Mouse (Mus musculus): ENCODE data around the gene Mllt6.
"Not testable (repeated sequence)": the region's sequence is repeated elsewhere in the genome, so short reads cannot be mapped to it uniquely, and the experiment has no call there.

Gene Mllt6

DNA sequence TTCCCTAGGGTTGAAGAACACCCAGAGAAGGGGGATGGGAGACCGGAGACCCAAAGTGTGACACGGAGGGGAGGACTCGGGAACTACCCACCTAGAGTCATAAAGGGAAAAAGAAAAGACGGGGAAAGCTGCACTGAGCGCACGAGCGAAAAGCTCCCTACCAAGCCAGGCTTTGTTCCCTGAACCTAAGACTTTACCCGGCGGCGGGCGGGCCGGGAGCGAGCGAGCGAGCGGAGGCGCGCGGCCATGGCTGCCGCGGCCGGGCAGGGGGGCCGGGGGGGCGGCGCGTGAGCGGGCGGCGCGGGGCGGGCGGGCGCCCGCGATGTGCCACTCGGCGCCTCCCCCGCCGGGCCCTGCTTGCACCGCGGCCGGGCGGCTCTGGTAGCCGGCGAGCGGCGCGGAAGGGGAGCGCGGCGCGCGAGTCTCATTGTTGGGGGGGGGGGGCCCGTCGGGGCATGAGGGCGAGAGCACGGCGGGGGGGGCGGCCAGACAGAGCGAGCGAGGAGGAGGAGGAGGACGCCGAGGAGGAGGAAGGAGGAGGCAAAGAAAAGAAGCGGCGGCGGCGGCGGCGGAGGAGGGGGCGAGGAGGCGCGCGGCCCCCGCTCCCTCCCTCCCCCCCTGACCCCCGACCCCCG, at the start of gene Mllt6:
TSS of gene Mllt6 (plus strand) at position 522 of the 635 bp plus-strand sequence.
- DNase-seq (ENCODE audit: low read depth, low spot score): no peak

DNA sequence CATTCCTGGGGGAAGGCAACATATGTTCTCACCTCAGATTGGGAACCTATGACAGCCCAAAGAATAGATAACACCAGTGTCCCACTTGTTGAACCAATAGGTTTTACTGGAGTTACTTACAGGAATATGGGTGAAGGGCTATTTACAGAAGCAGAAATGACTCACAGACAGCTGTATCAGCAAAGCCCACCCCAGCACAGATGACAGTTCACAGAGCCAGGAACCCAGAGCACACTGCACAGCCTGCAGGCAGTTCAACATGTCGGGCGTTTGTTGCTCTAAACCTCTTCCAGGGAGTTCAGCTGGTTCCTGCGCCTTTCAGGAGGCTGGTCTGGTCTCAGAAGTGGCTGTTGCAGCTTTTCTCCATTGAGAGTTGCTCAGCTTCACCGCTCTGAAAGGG, 47.9 kb upstream of the Mllt6 start:
- DNase-seq (ENCODE audit: low read depth, low spot score): no peak

DNA sequence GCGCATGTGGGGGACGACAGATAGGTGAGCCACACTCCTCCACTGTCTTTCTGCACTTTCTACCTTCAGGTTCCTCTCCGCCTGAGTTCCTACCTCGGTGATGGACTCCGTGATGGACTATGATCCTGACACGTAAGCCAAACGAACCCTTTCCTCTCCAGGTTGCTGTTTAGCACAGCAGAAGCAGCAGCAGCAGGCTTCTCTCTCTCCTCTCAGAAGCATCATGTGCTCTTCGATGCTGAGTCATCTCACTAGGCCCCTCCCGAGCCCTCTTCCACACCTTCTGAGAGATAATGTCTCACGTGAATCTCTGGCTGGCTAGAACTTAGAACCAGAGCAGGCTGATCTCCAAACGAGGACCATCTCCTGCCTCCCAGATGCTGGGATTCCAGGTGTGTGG, 44.8 kb upstream of the Mllt6 start:
- no peak for DNase-seq (ENCODE audit: low read depth, low spot score)

DNA sequence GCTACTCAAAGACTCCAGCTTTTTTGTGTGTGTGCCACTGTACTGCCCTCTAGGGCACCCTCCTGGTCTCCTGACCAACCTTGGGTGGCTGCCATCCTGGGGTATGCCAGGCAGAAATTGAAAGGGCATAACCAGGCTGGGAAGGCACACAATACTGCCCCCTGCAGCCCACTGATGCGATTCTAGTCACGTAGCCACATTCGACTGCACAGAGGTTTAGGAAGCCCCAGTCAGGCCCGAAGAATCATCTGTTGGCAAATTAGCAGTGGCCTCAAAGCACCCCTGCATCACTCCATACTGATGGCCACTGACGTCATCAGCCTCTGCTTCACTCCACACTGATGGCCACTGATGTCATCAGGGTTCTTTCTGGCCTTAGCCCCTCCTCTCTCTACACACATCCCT, 43.8 kb upstream of the Mllt6 start:
- DNase-seq (ENCODE audit: low read depth, low spot score): no peak

DNA sequence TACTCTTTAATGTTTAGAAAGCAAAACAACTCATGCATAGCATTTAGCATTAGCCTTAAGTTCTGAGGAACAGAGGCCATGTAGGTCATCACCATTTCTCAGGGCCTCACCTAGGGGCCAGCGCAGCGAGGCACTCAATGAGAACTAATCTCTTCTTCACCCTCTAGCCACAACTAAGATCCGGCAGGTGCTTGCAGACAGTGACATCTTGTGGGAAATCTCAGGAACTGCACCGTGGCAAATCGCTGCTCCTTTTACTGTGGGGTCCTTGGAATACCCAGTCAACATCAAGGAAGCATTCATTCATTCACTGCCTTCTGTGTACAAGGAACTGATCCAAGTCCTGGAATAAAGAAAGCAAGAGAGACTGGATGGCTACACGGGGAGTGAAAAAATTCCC, 40.8 kb upstream of the Mllt6 start:
- DNase-seq (ENCODE audit: low read depth, low spot score): no peak

DNA sequence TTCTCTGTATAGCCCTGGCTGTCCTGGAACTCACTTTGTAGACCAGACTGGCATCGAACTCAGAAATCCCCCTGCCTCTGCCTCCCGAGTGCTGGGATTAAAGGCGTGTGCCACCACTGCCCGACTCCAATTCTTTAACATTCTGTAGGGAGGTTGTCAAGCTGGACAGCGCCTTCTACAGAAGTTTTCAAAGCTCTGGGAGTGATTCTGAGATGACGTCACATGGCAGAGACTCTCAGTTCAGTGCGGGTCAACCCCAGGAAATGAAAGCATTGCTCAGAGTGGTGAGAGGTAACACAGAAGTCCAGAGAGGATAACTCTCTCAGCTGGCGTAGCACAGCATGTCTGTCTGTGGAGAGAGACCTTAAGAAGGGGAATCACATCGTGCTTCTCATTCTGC, 40.0 kb upstream of the Mllt6 start:
- no peak for DNase-seq (ENCODE audit: low read depth, low spot score)

DNA sequence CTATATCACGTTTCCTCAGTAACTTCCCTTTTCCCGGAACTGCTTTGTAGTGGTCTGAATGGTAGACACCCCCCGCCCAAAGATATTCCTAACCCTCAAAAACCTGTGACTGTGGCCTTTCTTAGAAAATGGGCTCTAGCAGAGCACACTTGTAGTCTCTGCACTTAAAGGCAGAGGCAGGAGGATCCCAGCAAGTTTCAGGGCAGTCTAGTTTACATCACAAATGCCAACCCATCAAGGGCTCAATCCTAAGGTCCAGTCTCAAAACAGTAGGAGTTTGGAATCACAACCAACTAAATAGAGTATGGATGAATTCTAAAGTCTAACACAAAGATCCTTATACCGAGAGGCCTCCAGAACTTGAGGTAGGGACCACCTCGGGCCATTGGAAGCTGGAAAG, 37.7 kb upstream of the Mllt6 start:
- no peak for DNase-seq (ENCODE audit: low read depth, low spot score)

DNA sequence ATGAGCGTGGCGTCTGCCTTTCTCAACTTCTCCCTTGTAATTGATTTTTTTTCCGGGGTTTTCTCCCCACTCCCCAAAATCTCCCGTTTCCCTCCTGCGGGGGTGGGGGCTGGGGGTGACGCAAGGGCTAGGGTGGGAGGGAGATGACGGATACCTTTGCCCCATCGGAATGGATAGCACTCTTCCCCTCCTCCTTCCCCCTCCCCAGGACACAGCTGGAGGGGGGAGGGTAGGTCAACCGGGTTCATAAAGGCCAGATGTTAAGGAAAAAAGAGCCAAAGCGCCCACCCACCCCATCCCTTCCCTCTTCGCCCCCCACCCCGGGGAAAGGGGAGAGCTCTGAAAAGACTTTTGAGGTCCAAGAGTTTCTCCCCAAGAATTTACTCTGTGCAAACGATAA, 36.8 kb upstream of the Mllt6 start:
- no peak for DNase-seq (ENCODE audit: low read depth, low spot score)

DNA sequence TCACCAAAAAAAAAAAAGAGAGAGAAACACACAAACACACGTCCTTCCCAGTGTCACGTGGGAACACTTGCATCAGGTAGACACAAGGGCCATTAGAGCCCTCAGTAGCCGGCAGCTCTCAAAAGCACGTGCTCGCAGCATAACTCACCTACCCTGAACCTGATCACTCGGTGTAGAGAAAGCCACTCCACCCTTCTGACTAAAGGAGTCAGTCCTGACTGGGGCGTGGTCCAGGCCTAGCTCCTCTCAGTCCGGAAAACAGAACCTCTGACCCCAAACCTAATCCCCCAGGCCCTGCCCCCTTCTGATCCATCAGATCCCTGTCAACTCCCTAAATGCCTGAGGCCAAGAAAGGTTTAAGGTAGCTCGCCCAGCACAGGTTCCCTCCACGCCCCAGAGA, 36.4 kb upstream of the Mllt6 start:
- no peak for DNase-seq (ENCODE audit: low read depth, low spot score)

DNA sequence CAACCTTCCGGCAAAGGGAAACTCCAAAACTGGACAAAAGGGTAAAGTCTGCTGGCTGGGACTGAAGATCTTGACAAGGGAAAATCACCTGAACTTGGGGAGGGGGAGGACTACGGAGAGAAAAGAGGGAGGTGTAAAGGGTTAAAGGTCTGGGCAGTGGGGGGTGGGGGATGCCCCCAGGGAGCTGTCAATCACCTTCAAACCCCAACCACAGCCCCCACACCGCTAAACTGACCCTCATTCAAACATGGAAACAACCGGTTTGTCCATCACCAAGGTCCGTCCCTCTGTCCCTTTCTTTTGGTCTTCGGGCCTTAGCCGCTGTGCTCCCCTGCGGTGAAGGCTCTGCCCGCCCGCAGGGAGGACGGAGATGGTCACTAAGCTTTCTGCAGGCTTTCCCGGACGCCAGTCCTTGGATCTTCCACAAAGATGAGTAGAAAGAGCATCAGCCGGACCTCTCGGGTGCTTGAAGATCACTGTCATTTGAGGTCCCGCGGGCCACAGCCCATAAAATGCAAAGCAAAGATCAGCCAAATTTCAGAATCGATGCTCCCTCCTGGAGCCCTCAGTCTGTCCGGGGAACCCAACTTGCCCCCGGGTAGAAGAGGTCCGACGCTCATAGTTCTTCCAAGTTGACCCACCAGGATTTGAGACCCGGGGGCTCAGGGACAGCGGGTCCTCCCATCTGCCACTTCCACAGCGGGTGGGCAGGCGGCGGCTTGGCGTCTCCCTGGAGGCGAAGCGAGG, 35.5 kb upstream of the Mllt6 start:
- DNase-seq (ENCODE audit: low read depth, low spot score): no peak

DNA sequence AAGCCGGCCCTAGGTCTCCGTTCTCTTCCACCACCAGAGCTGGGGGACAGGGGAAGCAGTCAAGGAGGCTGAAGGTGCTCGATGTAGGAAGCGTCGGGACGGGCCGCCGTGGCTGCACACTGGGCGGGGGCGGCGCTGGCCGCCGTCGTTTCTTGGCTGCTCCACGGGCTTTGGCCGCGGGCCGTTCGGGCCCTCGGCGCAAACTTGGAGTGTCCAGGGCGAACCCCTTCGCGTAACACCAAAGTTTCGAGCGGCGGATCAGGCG, 35.0 kb upstream of the Mllt6 start:
- no peak for DNase-seq (ENCODE audit: low read depth, low spot score)

DNA sequence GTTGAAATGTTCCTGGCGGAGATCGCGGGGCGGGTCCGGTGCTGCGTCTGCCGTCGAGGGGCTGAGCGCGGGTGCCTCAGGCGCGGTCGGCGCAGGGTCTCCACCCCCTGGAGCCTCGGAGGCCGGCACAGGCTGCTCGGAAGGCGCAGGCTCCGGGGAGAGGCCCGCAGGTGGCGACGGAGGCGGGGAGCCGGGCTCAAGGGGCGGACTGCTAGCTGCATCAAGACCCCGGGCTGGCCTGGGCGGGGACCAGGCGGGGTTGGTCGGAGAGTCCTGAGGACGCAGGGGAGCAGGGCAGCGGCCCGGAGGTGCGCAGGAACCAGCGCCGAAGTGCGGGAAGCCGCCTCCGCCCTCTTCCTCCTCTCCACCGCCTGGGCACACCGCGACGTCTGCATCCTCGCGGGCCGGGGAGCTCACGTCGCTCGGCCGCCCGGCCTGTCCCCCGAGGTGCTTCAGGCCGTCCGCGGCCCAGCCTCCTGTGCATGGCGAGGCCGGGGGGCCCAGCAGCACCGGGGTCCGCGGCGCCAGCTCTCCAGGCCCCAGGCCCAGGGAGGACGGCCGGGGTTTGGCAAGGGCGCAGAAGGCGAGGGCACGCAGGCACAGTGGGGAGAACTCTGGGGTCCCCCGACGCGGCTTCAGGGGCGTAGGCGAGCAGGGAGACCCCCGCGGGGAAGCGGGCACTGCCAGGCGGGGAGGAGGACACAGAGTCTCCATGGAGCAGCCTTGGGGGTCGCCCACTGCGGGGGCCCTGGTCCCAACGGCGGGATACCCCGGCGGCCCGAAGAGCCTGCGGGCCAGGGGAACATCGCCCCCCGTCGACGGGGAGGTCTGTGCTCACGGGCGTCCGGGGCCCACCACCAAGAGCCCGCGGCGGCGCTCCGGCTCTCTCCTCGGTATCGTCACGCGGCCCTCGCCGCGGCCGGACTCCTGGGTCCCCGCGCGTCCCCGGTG, 34.4 kb upstream of the Mllt6 start:
- no peak for DNase-seq (ENCODE audit: low read depth, low spot score)

DNA sequence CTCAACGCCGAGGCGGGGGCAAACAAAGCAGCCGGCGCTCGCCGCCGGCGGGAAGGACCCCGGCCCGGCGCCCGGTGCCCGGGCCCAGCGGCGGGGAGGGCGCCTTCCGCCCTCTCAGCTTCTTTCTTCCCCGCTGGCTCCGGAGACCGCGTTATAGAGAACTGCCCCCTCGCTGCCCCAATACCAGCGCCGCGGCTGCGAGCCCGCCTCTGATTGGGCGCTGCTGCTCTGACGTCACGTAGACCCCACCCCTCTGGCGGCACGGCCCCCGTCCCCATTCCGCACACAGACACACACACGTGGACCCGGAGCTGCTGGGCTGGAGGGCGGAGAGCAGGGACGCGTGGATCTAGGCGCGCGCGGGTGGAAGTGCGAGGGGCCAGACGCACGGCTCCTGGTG, 33.6 kb upstream of the Mllt6 start, which contains the start of gene Epop:
TSS of gene Epop (minus strand) at position 127 of the 400 bp plus-strand sequence.
- no peak for DNase-seq (ENCODE audit: low read depth, low spot score)

DNA sequence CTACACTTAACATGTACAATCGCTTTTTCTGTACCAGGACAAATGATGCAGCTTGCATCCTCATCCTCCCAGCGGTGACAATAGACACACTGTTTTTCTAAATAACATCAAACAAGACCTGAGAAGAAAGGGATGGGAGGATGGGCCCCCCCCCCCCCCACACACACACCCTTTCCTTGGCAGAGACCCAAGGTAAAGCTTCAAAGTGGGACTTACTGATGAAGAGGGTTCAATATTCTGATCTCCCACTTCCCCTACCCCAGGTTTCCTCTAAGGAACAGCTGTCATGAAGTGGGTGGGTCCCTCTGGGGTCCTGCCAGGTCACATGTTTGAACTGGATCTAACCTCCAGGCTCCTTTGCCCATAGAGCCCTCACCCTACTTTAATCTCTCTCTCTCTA, 32.2 kb upstream of the Mllt6 start:
- DNase-seq (ENCODE audit: low read depth, low spot score): no peak

DNA sequence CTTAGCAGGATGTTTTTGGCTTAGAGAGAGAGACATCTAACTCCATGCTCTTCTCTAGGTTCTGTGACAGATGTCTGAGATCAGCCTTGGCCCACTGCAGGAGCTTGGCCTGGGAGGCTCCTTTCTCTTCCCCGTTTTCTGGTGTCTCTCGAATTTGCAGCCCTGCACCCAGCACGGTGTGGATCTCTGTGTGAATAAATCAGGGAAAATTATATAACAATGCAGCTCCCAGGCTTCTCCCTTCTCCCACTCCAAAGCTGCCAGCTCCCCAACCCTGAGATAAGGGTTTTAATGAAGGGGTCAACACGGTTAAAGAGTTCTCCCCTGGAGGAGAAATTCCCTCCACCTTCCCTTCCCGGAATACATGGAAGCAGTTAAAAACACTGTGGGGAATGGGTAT, 31.7 kb upstream of the Mllt6 start:
- no peak for DNase-seq (ENCODE audit: low read depth, low spot score)

DNA sequence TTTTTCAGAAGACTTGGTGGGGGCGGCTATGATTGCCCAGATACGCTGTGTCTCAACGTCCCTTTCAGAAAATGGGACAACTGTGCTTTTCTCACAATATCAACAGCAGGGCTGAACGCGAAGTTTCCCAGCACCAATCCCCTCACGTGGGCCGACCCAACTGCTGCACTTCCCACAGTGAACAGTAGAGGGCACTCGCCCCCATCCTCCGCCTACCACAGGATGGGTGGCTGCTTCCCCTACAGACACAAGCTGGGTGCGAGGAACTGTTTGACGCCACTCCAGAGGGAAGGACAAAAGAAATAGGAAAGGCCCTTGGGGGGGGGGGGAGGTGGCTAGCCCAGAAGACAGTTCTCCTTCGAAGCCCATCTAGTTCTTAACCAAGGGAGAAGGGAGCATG, 31.3 kb upstream of the Mllt6 start:
- DNase-seq (ENCODE audit: low read depth, low spot score): peak; percentile 29

DNA sequence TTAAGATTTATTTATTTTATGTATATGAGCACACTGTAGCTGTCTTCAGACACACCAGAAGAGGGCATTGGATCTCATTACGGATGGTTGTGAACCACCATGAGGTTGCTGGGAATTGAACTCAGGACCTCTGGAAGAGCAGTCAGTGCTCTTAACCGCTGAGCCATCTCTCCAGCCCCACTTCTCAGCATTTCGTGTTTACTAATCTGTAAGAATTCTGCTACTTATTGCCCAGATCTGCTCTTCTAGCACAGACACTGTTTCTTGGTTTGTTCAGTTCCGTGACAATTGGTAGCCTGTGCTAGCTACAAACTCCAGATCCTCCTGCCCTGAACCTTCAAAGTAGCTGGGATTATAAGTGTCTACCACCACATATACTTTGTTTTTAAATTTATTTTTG, 30.8 kb upstream of the Mllt6 start:
- not testable (repeated sequence) for DNase-seq (ENCODE audit: low read depth, low spot score)

DNA sequence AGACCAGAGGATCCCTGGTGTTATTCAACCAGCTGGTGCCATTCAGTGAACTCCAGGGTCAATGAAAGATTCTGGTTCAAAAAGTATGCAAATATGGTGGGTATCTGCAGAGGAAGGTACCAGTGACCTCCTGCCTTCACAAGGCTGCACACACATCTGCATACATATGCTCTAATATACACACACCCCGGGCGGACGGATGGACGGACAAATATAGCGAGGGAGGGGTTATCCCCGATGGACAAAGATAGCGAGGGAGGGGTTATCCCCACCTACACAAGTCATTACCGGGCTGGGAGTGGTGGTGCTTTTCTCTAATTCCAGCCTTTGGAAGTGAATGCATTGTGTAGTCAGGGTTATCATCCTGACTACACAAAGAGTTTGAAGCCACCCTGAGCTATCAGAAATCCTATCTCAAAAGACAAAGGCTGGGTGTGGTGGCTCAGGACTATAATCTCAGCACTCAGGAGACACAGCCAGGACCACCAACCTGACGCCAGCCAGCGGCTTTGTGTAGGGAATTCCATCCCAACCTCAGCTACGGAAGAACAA, 27.7 kb upstream of the Mllt6 start:
- DNase-seq (ENCODE audit: low read depth, low spot score): no peak

DNA sequence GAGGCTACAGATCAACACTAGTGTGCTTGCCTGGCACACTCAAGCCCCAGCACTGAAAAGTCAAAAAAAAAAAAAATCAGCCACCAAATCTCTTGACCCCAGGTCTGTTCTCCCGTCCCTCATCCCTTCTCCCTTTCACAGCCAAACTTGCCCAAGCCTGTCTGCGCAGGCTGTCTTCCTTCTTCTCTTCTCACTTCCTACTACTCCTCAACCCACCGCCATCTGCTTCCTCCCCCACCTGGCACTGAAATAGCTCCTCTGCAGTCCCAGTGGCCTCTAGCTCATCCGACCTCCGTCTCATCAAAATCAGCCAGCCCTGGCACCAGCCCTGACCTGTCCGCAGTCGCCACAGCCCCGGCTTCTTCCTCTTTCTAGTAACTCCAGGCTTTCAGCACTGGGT, 21.5 kb upstream of the Mllt6 start:
- DNase-seq (ENCODE audit: low read depth, low spot score): no peak

DNA sequence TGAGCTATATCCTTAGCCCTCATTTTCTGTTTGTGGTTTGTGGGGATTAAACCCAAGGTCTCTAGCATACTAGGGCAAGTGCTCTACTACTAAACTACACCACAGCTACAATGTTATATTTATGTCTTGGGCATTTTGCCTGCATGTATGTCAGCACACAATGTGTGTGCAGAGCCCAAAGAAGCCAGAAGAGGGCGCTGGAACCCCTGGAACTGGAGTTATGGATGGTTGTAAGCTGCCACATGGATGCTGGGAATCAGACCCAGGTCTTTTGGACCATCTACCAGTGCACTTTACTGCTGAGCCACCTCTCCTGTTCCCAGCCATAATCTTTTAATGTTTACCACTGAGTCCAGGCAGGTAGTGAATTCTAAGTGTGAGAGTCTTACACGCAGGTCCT, 20.5 kb upstream of the Mllt6 start:
- DNase-seq (ENCODE audit: low read depth, low spot score): no peak

DNA sequence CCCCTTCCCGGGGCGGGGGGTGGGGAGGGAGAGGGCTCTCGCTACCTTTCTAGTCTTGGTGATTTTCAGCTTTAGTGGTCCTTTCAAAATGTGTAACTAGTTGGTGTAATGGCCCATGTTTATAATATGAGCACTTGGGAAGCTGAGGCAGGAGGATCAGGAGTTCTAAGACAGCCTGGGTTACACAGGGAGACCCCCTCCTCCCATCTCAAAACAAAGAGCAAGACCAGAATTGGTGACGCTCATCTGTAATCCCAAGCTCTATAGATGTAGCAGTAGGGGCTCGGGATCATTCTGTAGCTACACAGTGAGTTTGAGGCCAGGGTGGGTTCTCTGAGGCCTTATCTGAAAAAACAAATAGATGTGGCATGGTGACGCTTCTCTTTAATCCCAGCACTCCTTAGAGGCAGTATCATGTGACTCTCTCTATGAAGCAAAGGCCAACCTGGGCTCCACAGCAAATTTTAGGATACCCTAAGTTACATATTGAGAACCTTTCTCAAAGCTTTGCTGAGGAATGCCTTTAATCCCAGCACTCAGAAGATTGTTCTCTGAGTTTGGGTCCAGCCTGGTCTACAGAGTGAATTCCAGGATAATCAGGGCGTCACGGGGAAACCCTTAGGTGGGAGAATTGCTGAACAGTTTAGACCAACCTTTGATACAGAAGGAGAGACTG, 19.7 kb upstream of the Mllt6 start:
- no peak for DNase-seq (ENCODE audit: low read depth, low spot score)

DNA sequence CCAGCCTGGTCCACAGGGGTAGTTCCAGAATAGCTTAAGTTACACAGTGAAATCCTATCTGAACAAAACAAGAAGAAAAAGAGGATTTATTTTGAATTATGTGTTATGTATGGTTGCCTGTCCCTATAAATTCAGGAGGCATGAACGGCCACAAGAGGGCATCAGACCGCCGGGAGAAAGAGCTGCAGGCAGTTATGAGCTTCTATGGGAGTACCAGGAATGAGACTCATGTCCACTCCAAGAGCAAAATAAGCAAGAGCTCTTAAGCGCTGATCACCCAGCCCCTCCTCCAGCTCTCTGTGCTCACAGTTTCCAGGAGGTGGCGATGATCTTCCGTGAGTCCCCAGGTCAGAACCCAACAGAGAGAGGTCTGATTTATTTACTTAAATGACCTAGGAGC, 18.4 kb upstream of the Mllt6 start:
- DNase-seq (ENCODE audit: low read depth, low spot score): no peak

Measured in c-Kit-negative CD71-positive TER-119-positive erythroid progenitor cells, embryonic 14.5 days (primary cell).